Mouse (Mus musculus) lung, embryonic 14.5 days (tissue): ENCODE measurements around the gene Dact2. TPM values are rescaled to one million over a fixed set of nuclear protein-coding genes. Genes with fewer than 3 reads are reported as not detected.

Source experiments
- ATAC-seq: fragments of 200-750 bp; cut with Nextera tagmentation; 2 replicates; pipeline ENCODE4 v1.8.0; 2017; ENCODE audit warnings: mild to moderate bottlenecking, moderate TSS enrichment, moderate library complexity; ENCODE audit not compliant: insufficient read depth
- DNase-seq: peaks from one replicate; pipeline ENCODE4 v3.0.0-alpha.2; 2015
- H3K27ac ChIP-seq: fragments of 300-500 bp; sonication (generic); 2 replicates; pipeline ENCODE4 v1.5.1; 2014; ENCODE audit warnings: low read depth, mild to moderate bottlenecking, moderate library complexity
- H3K27me3 ChIP-seq: fragments of 300-500 bp; sonication (generic); 2 replicates; pipeline ENCODE4 v1.6.1; 2014; ENCODE audit warnings: low read length, control low read depth; ENCODE audit not compliant: insufficient read depth
- H3K36me3 ChIP-seq: fragments of 300-500 bp; sonication (generic); 2 replicates; pipeline ENCODE4 v1.6.1; 2014; ENCODE audit warnings: control low read depth; ENCODE audit not compliant: insufficient read depth
- H3K4me1 ChIP-seq: fragments of 300-500 bp; sonication (generic); 2 replicates; pipeline ENCODE4 v1.6.1; 2014; ENCODE audit warnings: antibody characterized with exemption, control low read depth; ENCODE audit not compliant: insufficient read depth
- H3K4me2 ChIP-seq: fragments of 300-500 bp; sonication (generic); 2 replicates; pipeline ENCODE4 v1.6.1; 2014; ENCODE audit warnings: mild to moderate bottlenecking
- H3K4me3 ChIP-seq: fragments of 300-500 bp; sonication (generic); 2 replicates; pipeline ENCODE4 v1.5.1; 2014; ENCODE audit warnings: low read depth, low read length
- H3K9ac ChIP-seq: fragments of 300-500 bp; sonication (generic); 2 replicates; pipeline ENCODE4 v1.6.1; 2014
- H3K9me3 ChIP-seq: fragments of 300-500 bp; sonication (generic); 2 replicates; pipeline ENCODE4 v1.6.1; 2016; ENCODE audit warnings: low read depth, low read length, control low read depth
- CTCF ChIP-seq: IDR thresholded peaks from 2 replicates; pipeline ENCODE4 v1.5.1; 2016; ENCODE audit warnings: antibody characterized with exemption, low read depth
- WGBS: fragments of 180-500 bp; shearing (Covaris S2); extraction: QIAGEN DNeasy Blood & Tissue Kit; methylation state at CpG from one replicate; pipeline ENCODE4 v1.1.7; 2014; 5-methylcytosine and 5-hydroxymethylcytosine counted together
- polyA plus RNA-seq: library from polyadenylated mRNA; unstranded; fragments of >200 nt; fragmentation: Nextera tagmentation; extraction: Ambion mirVana; gene quantifications from 2 replicates; pipeline ENCODE4 v1.2.1, GENCODE M21; 2014

Dact2 gene
- polyA plus RNA-seq, 1 experiment from 2014 or later: 7.5 TPM

DNA sequence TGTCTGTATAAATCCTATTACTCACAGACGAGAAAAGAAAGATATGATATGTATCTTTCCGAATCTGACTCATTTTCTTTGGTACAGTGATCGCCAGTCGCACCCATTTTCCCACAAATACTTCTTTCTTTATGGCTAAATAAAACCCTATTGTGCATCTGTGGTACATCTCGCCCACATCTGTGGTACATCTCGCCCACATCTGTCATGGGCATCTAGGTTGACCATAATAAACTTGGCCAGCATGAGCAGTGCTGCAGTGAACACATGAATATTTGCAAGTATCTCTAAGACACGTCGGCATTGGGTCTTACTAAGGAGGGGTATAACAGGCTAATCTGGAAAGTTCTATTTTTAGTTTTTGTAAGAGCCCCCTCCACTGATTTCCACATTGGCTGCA lies 38.5 kb upstream of the Dact2 start:
- Histone ChIP-seq H3K4me1 (peaks cover 4% of the 10 kb centered on the region; the same call in 1 of the 2 replicates), H3K9ac (no peak overlapping the region), H3K4me3 (no peak overlapping the region), H3K27me3 (no peaks in the 10 kb centered on the region), H3K36me3 (no peaks in the 10 kb centered on the region), H3K4me2 (no peak overlapping the region), H3K9me3 (no peaks in the 10 kb centered on the region), H3K27ac (no peak overlapping the region)
- ATAC-seq (no peak), DNase-seq (no peak)
- WGBS: 83% methylated on average over 8 of the region's 8 CpGs
- TF ChIP-seq CTCF: no peak

DNA sequence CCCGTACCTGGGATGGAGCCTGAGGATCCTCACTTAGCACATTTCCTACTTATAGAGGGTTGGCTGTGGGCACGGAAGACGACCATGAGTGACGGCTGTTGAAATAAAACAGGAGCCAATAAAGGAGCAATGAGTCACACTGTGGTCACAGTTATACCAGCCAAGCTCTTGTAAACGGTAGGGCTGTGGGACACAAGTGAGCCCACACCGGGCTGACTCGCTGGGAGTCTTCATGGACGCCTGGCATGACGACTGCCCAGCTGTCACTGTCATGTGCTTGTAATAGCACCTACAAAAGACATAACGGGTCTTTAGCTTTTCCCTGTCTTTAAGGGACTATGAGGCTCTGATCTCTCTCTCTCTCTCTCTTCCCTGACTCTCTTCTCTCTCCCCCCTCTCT lies 35.9 kb upstream of the Dact2 start:
- WGBS: 57% methylated on average over 10 of the region's 10 CpGs
- no peaks in the 10 kb centered on the region for H3K36me3 ChIP-seq
- no peak for ATAC-seq
- peaks cover 4% of the 10 kb centered on the region; the same call in 1 of the 2 replicates for H3K4me1 ChIP-seq
- H3K9ac ChIP-seq: no peak overlapping the region
- H3K27ac ChIP-seq: no peak overlapping the region
- DNase-seq: no peak
- no peaks in the 10 kb centered on the region for H3K27me3 ChIP-seq
- no peaks in the 10 kb centered on the region for H3K9me3 ChIP-seq
- no peak for TF ChIP-seq CTCF
- H3K4me2 ChIP-seq: no peak overlapping the region
- no peak overlapping the region for H3K4me3 ChIP-seq

DNA sequence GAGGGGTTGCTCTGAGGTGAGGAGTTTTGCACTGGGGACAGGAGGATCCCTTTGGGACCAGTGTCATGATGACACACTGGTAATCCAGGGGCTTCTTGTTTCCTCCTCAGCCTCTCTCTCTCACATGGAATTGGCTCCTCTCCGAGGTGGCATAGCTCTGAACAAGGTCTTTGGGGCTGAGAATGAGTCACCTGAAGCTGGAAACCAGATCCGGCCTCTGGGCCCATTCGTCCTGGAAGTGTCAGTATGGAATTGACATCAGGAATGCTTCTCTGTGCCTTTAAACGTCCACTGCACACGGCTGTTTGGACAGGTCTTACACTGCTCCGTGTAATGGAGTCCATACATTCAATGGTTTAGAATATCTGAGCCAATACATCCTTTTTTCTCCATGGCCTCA lies 33.0 kb upstream of the Dact2 start:
- no peak for ATAC-seq
- peaks cover 2% of the 10 kb centered on the region; the same call in 1 of the 2 replicates for H3K27me3 ChIP-seq
- H3K9me3 ChIP-seq: no peaks in the 10 kb centered on the region
- H3K36me3 ChIP-seq: no peaks in the 10 kb centered on the region
- H3K4me3 ChIP-seq: no peak overlapping the region
- no peak for TF ChIP-seq CTCF
- H3K4me1 ChIP-seq: no peaks in the 10 kb centered on the region
- no peak overlapping the region for H3K4me2 ChIP-seq
- 42% methylated on average over 6 of the region's 6 CpGs for WGBS
- H3K9ac ChIP-seq: no peak overlapping the region
- no peak overlapping the region for H3K27ac ChIP-seq
- DNase-seq: no peak

DNA sequence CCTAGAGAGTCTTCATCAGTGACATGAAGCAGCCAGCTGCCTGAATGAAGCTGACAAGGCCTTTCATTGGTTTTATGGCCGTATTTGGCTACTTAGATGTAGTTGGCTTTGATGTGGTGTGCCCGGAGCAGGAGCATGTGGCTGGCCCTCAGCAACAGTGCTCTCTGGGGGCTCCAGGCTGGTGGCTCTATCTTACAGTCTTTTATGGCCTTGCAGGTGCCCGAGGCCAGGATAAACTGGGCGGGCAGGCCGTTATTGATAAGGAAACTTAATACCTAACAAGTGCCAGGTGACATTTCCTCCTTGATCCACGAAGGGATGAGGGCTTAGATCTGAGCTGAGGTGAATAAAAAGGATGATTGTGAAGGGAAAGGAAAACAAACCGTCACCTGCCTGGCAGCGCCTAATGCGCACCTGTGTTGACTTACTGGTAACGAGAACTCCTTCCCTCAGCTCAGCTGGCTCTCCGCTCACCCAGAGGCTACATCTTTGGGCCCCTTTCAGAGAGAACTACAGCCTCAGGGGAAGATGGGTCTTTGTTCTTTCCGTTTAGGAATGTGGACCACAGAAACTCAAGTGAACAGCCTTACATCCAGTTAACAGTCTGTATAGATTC lies 30.8 kb upstream of the Dact2 start:
- H3K4me3 ChIP-seq: no peak overlapping the region
- H3K9ac ChIP-seq: no peak overlapping the region
- peak; percentile 39; the same call in 1 of the 2 replicates for ATAC-seq
- peaks cover 3% of the 10 kb centered on the region; the same call in 1 of the 2 replicates for H3K27me3 ChIP-seq
- H3K36me3 ChIP-seq: no peaks in the 10 kb centered on the region
- no peak for TF ChIP-seq CTCF
- H3K4me2 ChIP-seq: no peak overlapping the region
- H3K27ac ChIP-seq: peak overlapping the region; percentile 44
- DNase-seq: peak; percentile 32
- H3K4me1 ChIP-seq: peaks cover 7% of the 10 kb centered on the region
- 43% methylated on average over 12 of the region's 12 CpGs for WGBS
- H3K9me3 ChIP-seq: no peaks in the 10 kb centered on the region

DNA sequence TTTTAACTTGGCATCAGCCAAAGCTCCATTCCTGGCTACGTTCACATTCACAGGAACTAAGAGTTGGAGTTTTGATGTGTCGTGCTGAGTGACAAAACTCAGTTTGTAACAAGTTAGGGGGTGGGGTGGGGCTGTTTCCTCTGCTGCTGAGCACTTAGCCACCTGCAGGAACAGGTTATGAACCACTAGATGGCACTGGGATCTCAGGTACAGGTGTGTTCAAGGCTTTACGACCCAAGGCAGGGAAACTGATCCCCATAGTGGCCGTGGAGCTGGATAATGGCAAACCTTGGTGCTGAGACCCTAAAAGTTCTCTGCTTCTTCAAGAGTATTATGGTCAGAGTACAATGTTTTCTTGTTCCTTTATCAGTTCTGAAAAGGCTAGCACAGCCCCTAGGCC lies 29.6 kb upstream of the Dact2 start:
- H3K4me2 ChIP-seq: no peak overlapping the region
- H3K9me3 ChIP-seq: no peaks in the 10 kb centered on the region
- H3K27me3 ChIP-seq: peaks cover 3% of the 10 kb centered on the region; the same call in 1 of the 2 replicates
- no peak overlapping the region for H3K4me3 ChIP-seq
- peaks cover 7% of the 10 kb centered on the region for H3K4me1 ChIP-seq
- peak; percentile 19 for DNase-seq
- 35% methylated on average over 4 of the region's 4 CpGs for WGBS
- no peak overlapping the region for H3K27ac ChIP-seq
- no peaks in the 10 kb centered on the region for H3K36me3 ChIP-seq
- TF ChIP-seq CTCF: peak; percentile 69
- no peak overlapping the region for H3K9ac ChIP-seq
- no peak for ATAC-seq

DNA sequence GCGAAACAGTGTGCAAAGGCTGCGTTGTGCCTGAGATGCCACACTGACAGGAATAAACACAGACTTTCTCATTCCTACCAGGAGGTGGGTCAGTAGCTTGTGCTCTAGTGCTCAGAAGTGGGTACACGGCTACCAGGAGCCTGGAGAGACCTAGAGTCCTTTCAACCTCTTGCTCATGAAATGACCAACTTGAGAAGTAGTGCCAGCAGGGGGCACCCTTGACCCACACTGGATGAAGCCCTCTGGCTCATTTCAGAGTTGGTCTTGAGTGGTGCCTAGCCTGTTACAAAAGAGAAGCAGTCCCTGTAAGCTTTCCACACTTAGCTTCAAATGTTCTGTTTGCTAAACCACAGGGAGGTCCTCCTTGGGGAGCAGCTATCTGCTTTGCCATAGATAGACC lies 28.5 kb upstream of the Dact2 start:
- no peak overlapping the region for H3K4me3 ChIP-seq
- no peak overlapping the region for H3K4me2 ChIP-seq
- H3K27ac ChIP-seq: no peak overlapping the region
- DNase-seq (peak; percentile 95), ATAC-seq (peak; percentile 29; the same call in 1 of the 2 replicates)
- TF ChIP-seq CTCF: peak; percentile 92
- no peaks in the 10 kb centered on the region for H3K9me3 ChIP-seq
- peaks cover 3% of the 10 kb centered on the region; the same call in 1 of the 2 replicates for H3K27me3 ChIP-seq
- H3K4me1 ChIP-seq: peaks cover 7% of the 10 kb centered on the region
- no peak overlapping the region for H3K9ac ChIP-seq
- no peaks in the 10 kb centered on the region for H3K36me3 ChIP-seq
- 40% methylated on average over 3 of the region's 3 CpGs for WGBS

DNA sequence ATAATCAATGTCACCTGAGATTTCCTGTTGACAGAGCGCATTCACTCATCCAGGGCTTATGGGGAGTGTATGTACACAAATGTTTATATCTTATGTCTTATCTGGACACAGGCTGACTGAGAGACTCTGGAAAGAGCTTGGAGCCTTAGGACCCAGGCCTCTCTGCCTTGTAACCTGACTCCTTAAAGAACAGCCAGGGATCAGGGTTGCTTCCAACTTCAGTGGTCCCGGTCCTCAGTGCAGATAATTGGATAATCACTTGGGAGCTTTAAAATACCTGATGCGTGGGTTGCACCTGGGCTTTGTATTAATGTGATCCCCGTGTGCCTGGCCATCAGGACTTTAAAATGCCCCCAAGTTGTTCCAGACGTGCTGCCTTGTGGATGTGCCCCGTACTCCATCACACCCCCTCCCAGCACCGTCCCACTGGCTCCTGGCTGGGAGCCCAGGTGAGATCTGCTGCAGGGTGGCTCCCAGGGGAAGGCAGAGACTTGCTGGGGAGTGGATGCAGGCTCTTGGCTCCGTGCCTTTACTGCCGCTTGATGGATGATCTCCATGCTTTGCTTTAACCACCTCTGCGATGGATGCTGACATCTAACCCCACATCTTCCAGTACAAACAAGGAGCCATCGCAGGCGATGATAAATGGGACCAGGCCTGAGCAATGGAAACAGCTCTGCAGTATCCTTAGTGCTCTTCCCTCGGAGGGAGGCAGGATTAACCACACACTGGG lies 26.8 kb upstream of the Dact2 start:
- no peak overlapping the region for H3K27ac ChIP-seq
- WGBS: 4% methylated on average over 13 of the region's 13 CpGs
- no peak for ATAC-seq

More for the DNA sequence above, 26.8 kb upstream of the Dact2 start:
- Histone ChIP-seq H3K4me1 (peaks cover 7% of the 10 kb centered on the region), H3K4me2 (peak overlapping the region; percentile 7; the same call in 1 of the 2 replicates), H3K36me3 (no peaks in the 10 kb centered on the region), H3K4me3 (no peak overlapping the region), H3K27me3 (peaks cover 3% of the 10 kb centered on the region; the same call in 1 of the 2 replicates), H3K9ac (no peak overlapping the region), H3K9me3 (no peaks in the 10 kb centered on the region)
- TF ChIP-seq CTCF: no peak
- DNase-seq: peak; percentile 31
